Mouse (Mus musculus): Measurements from ENCODE around the gene Nkap. TPM values are rescaled to one million over a fixed set of nuclear protein-coding genes. Genes with fewer than 3 reads are reported as not detected.
"Not testable (repeated sequence)": the region's sequence is repeated elsewhere in the genome, so short reads cannot be mapped to it uniquely, and the experiment has no call there.

Gene Nkap
- polyA plus RNA-seq, 1 experiment from 2014 or later: 7.2 TPM

DNA sequence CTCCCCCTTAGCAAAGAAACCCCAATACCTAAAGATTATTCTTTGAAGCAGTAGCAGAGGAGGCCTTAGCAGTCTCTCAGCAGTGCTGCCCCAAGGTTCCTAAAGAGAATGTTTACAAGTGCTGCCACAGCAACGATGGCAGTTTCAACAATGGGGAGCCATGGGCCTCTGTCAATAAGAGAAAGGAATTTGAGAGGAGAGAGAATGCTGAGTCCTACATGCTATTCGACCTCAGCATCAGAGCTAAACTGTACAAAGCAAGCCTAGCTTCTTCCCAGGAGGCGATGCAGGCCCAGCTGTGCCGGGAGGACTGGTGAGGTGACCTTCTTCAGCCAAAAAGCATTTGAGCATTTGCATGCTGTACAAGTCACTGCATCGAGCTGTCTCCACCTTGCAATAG is 42.1 kb downstream of the Nkap start, which contains the start of gene Akap14:
TSS of gene Akap14 (minus strand) at position 101 of the 400 bp plus-strand sequence.
- H3K4me2 ChIP-seq (ENCODE audit: low read depth, low read length): no peak within 1 kb of the TSS
- no peak within 1 kb of the TSS for H3K4me3 ChIP-seq (ENCODE audit: low read depth, low read length)
- H3K9ac ChIP-seq (replicated peaks): no peak within 1 kb of the TSS
- H3K9me3 ChIP-seq (ENCODE audit: low read length): no peaks in the 10 kb centered on the region
- no peaks in the 10 kb centered on the region for H3K27me3 ChIP-seq (ENCODE audit: insufficient read depth, low read length)
- no peaks in the 10 kb centered on the region for H3K36me3 ChIP-seq (replicated peaks; ENCODE audit: insufficient read depth, low read length)
- H3K27ac ChIP-seq (ENCODE audit: low read depth): no peak within 1 kb of the TSS
- DNase-seq: no peak
- 49% methylated on average over 5 of the region's 5 CpGs for WGBS (ENCODE audit: insufficient replicate concordance)
- no peak for ATAC-seq
- TF ChIP-seq EP300 (IDR thresholded peaks at IDR 0.05; ENCODE audit: low read depth): no peak
- no peak for TF ChIP-seq CTCF (IDR thresholded peaks at IDR 0.05; ENCODE audit: low read depth)
- H3K4me1 ChIP-seq (ENCODE audit: insufficient read depth): no peaks in the 10 kb centered on the region

DNA sequence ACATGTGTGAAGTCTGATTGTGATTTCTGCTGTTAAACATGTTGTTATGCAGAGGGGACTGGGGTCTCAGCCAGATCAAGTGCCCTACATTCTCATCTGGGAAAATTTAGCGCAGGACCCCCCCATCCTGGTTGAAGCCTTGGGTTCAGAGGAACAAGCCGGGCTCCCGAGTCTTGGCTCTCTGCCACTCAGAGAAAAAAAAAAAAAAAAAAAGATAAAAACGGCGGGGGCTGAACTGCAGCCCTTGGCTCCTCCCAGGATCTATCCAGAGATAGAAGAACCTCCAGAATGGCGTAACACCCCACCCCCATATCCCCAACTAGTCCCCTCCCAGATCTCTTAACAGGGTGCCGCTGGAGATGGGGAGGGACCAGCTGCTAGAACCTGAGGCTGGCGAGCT is 57.8 kb downstream of the Nkap start:
- H3K4me2 ChIP-seq (ENCODE audit: low read depth, low read length); H3K4me1 ChIP-seq (ENCODE audit: insufficient read depth); ATAC-seq; H3K27me3 ChIP-seq (ENCODE audit: insufficient read depth, low read length); H3K36me3 ChIP-seq (replicated peaks; ENCODE audit: insufficient read depth, low read length); H3K27ac ChIP-seq (ENCODE audit: low read depth); H3K4me3 ChIP-seq (ENCODE audit: low read depth, low read length); H3K9me3 ChIP-seq (ENCODE audit: low read length); H3K9ac ChIP-seq (replicated peaks); DNase-seq: not testable (repeated sequence)
- 54% methylated on average over 8 of the region's 8 CpGs for WGBS (ENCODE audit: insufficient replicate concordance)

DNA sequence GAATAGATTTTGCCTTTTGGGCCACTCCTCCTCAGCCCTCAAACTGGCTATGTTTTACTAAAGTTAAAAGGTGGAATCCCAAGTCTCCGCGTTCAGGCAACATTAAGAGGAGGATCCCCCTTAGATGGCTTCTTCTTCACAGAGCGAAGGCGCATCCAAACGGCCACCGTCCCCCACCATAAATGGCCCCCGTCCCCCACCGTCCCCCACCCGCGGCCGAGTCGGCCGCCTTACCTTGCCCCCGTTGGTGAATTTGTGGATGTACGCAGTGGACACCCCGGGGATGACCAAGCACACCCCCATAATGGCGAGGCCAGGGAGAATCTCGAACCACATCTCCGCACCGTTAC is 64.1 kb downstream of the Nkap start:
- Histone ChIP-seq H3K27ac (ENCODE audit: low read depth) (no peak overlapping the region), H3K9me3 (ENCODE audit: low read length) (no peaks in the 10 kb centered on the region), H3K4me2 (ENCODE audit: low read depth, low read length) (peak overlapping the region; percentile 76), H3K4me3 (ENCODE audit: low read depth, low read length) (peak overlapping the region; percentile 68), H3K36me3 (replicated peaks; ENCODE audit: insufficient read depth, low read length) (no peaks in the 10 kb centered on the region), H3K27me3 (ENCODE audit: insufficient read depth, low read length) (no peaks in the 10 kb centered on the region), H3K9ac (replicated peaks) (peak overlapping the region; percentile 57), H3K4me1 (ENCODE audit: insufficient read depth) (no peaks in the 10 kb centered on the region)
- peak; percentile 68 for ATAC-seq
- no peak for DNase-seq
- no peak for TF ChIP-seq CTCF (IDR thresholded peaks at IDR 0.05; ENCODE audit: low read depth)
- no peak for TF ChIP-seq EP300 (IDR thresholded peaks at IDR 0.05; ENCODE audit: low read depth)
- 19% methylated on average over 20 of the region's 20 CpGs for WGBS (ENCODE audit: insufficient replicate concordance)

DNA sequence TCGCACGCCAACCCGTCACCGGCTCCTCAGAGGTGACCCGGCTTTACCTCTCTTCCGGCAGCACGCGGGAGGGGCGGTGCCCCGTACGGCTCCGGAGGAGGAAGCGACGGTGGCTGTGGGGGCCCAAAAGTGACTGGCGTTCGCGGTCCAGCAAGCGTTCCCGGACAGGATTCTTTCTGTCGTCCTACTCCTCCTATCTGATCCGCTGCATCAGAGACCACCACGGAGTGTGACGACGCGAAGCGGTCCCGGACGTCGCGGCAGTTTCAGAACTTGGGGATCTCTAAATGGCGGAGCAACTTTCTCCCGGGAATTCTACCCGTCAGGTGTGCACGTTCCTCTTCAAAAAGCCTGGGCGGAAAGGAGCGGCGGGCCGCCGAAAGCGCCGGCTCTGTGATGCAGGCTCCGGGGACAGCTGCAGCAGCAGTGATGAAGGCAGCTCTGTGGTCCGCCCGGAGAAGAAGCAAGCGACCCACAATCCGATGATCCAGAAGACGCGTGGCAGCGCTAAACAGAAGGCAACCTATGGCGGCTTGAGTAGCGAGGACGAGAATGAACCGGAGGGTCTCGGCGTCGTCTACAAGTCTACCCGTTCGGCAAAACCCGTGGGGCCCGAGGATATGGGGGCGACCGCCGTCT is 64.6 kb downstream of the Nkap start, which contains the start of the genes Ndufa1 and Rnf113a1:
TSS of gene Ndufa1 (minus strand) at position 59 of the 639 bp plus-strand sequence.
TSS of gene Rnf113a1 (plus strand) at position 141 of the 639 bp plus-strand sequence.
- Histone ChIP-seq H3K27ac (ENCODE audit: low read depth) (no peak within 1 kb of the TSS), H3K4me3 (ENCODE audit: low read depth, low read length) (peak within 1 kb of the TSS; percentile 68), H3K9ac (replicated peaks) (peak within 1 kb of the TSS; percentile 57), H3K4me1 (ENCODE audit: insufficient read depth) (no peaks in the 10 kb centered on the region), H3K36me3 (replicated peaks; ENCODE audit: insufficient read depth, low read length) (no peaks in the 10 kb centered on the region), H3K9me3 (ENCODE audit: low read length) (no peaks in the 10 kb centered on the region), H3K4me2 (ENCODE audit: low read depth, low read length) (peak within 1 kb of the TSS; percentile 76), H3K27me3 (ENCODE audit: insufficient read depth, low read length) (no peaks in the 10 kb centered on the region)
- DNase-seq (peak; percentile 85), ATAC-seq (peak; percentile 97)
- WGBS (ENCODE audit: insufficient replicate concordance): 12% methylated on average over 63 of the region's 63 CpGs
- TF ChIP-seq EP300 (IDR thresholded peaks at IDR 0.05; ENCODE audit: low read depth) (no peak), CTCF (IDR thresholded peaks at IDR 0.05; ENCODE audit: low read depth) (no peak)

DNA sequence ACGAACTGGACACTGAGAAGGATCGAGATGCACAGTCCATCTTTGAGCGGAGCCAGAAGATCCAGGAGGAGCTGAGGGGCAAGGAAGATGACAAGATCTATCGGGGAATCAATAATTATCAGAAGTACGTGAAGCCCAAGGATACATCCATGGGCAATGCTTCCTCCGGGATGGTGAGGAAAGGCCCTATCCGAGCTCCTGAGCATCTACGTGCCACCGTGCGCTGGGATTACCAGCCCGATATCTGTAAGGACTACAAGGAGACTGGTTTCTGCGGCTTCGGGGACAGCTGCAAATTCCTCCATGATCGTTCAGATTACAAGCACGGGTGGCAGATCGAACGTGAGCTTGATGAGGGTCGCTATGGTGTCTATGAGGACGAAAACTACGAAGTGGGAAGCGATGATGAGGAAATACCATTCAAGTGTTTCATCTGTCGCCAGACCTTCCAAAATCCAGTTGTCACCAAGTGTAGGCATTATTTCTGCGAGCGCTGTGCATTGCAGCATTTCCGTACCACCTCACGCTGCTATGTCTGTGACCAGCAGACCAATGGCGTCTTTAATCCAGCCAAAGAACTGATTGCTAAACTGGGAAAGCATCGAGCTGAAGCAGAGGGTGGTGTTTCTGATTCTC is 65.3 kb downstream of the Nkap start:
- H3K4me3 ChIP-seq (ENCODE audit: low read depth, low read length): peak overlapping the region; percentile 68
- H3K36me3 ChIP-seq (replicated peaks; ENCODE audit: insufficient read depth, low read length): no peaks in the 10 kb centered on the region
- H3K4me1 ChIP-seq (ENCODE audit: insufficient read depth): no peaks in the 10 kb centered on the region
- no peaks in the 10 kb centered on the region for H3K9me3 ChIP-seq (ENCODE audit: low read length)
- WGBS (ENCODE audit: insufficient replicate concordance): 25% methylated on average over 28 of the region's 28 CpGs
- H3K4me2 ChIP-seq (ENCODE audit: low read depth, low read length): peak overlapping the region; percentile 76
- no peaks in the 10 kb centered on the region for H3K27me3 ChIP-seq (ENCODE audit: insufficient read depth, low read length)
- DNase-seq: peak; percentile 15
- H3K9ac ChIP-seq (replicated peaks): peak overlapping the region; percentile 57
- no peak overlapping the region for H3K27ac ChIP-seq (ENCODE audit: low read depth)
- ATAC-seq: no peak
- TF ChIP-seq CTCF (IDR thresholded peaks at IDR 0.05; ENCODE audit: low read depth) (no peak), EP300 (IDR thresholded peaks at IDR 0.05; ENCODE audit: low read depth) (no peak)

DNA sequence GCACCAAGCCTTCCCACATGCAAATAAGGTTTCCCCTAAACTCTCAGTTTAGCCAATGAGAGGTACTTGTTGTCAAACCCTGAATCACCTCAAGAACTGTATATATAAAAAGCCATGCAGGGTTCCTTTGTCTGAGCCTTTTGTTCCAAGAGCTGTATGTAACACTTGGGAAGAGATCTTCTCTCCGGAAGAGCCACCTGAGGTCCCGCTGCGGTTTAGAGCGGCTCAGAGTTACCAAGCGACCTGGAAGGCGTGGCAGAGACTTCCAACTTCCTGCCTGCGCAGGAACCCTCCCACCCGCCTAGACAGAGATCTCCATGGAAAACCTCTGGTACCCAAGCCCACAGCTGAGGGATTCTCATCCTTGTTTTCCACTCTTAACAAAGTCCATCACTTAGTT is 72.1 kb downstream of the Nkap start:
- Histone ChIP-seq H3K4me1 (ENCODE audit: insufficient read depth) (no peaks in the 10 kb centered on the region), H3K9ac (replicated peaks) (no peak overlapping the region), H3K27me3 (ENCODE audit: insufficient read depth, low read length) (no peaks in the 10 kb centered on the region), H3K4me3 (ENCODE audit: low read depth, low read length) (no peak overlapping the region), H3K4me2 (ENCODE audit: low read depth, low read length) (no peak overlapping the region), H3K9me3 (ENCODE audit: low read length) (no peaks in the 10 kb centered on the region), H3K36me3 (replicated peaks; ENCODE audit: insufficient read depth, low read length) (no peaks in the 10 kb centered on the region), H3K27ac (ENCODE audit: low read depth) (no peak overlapping the region)
- ATAC-seq: no peak
- WGBS (ENCODE audit: insufficient replicate concordance): 52% methylated on average over 8 of the region's 8 CpGs
- TF ChIP-seq EP300 (IDR thresholded peaks at IDR 0.05; ENCODE audit: low read depth) (no peak), CTCF (IDR thresholded peaks at IDR 0.05; ENCODE audit: low read depth) (no peak)
- no peak for DNase-seq

Other genes with a start within 250 kb of the Nkap start
- 0.69 and 0.75 TPM in 2 replicates for gene Nkrf, start 223.9 kb upstream of the Nkap start, polyA plus RNA-seq (2015; fragmentation: Nextera tagmentation; extraction: Ambion mirVana)
- gene Sept6, start 135.0 kb upstream of the Nkap start, polyA plus RNA-seq (2015; fragmentation: Nextera tagmentation; extraction: Ambion mirVana): 3.4 TPM in 2 replicates
- gene Sowahd, start 78.0 kb upstream of the Nkap start, polyA plus RNA-seq (2015; fragmentation: Nextera tagmentation; extraction: Ambion mirVana): 0.11 TPM in 1 of 2 replicates, not detected in the other
- 364 and 376 TPM in 2 replicates for gene Rpl39, start 41.4 kb upstream of the Nkap start, polyA plus RNA-seq (2015; fragmentation: Nextera tagmentation; extraction: Ambion mirVana)
- gene Upf3b, start 16.5 kb upstream of the Nkap start, polyA plus RNA-seq (2015; fragmentation: Nextera tagmentation; extraction: Ambion mirVana): 8.3 and 8.5 TPM in 2 replicates
- gene Akap14, start 42.0 kb downstream of the Nkap start, polyA plus RNA-seq (2015; fragmentation: Nextera tagmentation; extraction: Ambion mirVana): not detected in 2 replicates
- gene Ndufa1, start 64.4 kb downstream of the Nkap start, polyA plus RNA-seq (2015; fragmentation: Nextera tagmentation; extraction: Ambion mirVana): 473 and 484 TPM in 2 replicates
- gene Rnf113a1, start 64.5 kb downstream of the Nkap start, polyA plus RNA-seq (2015; fragmentation: Nextera tagmentation; extraction: Ambion mirVana): 2.8 and 2.9 TPM in 2 replicates
- not detected in 2 replicates for gene Gm9, start 84.2 kb downstream of the Nkap start, polyA plus RNA-seq (2015; fragmentation: Nextera tagmentation; extraction: Ambion mirVana)
- not detected in 2 replicates for gene Rhox1, start 95.5 kb downstream of the Nkap start, polyA plus RNA-seq (2015; fragmentation: Nextera tagmentation; extraction: Ambion mirVana)
- not detected in 2 replicates for gene Rhox2a, start 118.2 kb downstream of the Nkap start, polyA plus RNA-seq (2015; fragmentation: Nextera tagmentation; extraction: Ambion mirVana)
- gene Rhox3a, start 123.1 kb downstream of the Nkap start, polyA plus RNA-seq (2015; fragmentation: Nextera tagmentation; extraction: Ambion mirVana): not detected in 2 replicates
- not detected in 2 replicates for gene Rhox4a, start 138.5 kb downstream of the Nkap start, polyA plus RNA-seq (2015; fragmentation: Nextera tagmentation; extraction: Ambion mirVana)